Mouse (Mus musculus) hindbrain, embryonic 10.5 days (tissue): ENCODE data around the gene Hectd3. TPM values are rescaled to one million over a fixed set of nuclear protein-coding genes. Genes with fewer than 3 reads are reported as not detected.
A peak's percentile ranks its signal among the peaks of the same experiment; 100 is the strongest.

Experiments
- DNase-seq: peaks from one replicate; pipeline ENCODE4 v3.0.0-alpha.2; 2017; ENCODE audit warnings: low spot score
- H3K27ac ChIP-seq: fragments of 300-500 bp; sonication (generic); 2 replicates; pipeline ENCODE4 v1.5.1; 2016; ENCODE audit warnings: mild to moderate bottlenecking, moderate library complexity
- H3K27me3 ChIP-seq: fragments of 300-500 bp; sonication (generic); 2 replicates; pipeline ENCODE4 v1.6.1; 2016; ENCODE audit warnings: mild to moderate bottlenecking; ENCODE audit not compliant: poor library complexity, insufficient read depth, severe bottlenecking
- H3K36me3 ChIP-seq: fragments of 300-500 bp; sonication (generic); 2 replicates; pipeline ENCODE4 v1.6.1; 2016; ENCODE audit warnings: mild to moderate bottlenecking, moderate library complexity
- H3K4me1 ChIP-seq: fragments of 300-500 bp; sonication (generic); replicated peaks from 2 replicates; pipeline ENCODE4 v1.6.1; 2016; ENCODE audit warnings: mild to moderate bottlenecking
- H3K4me3 ChIP-seq: fragments of 300-500 bp; sonication (generic); 2 replicates; pipeline ENCODE4 v1.5.1; 2016; ENCODE audit warnings: mild to moderate bottlenecking, moderate library complexity
- H3K9me3 ChIP-seq: fragments of 300-500 bp; sonication (generic); 2 replicates; pipeline ENCODE4 v1.6.1; 2016; ENCODE audit warnings: mild to moderate bottlenecking, moderate library complexity
- WGBS: fragments of 180-500 bp; shearing (Covaris S2); methylation state at CpG from one replicate; pipeline ENCODE4 v1.1.7; 2016; 5-methylcytosine and 5-hydroxymethylcytosine counted together
- polyA plus RNA-seq: library from polyadenylated mRNA; unstranded; fragments of >200 nt; fragmentation: Nextera tagmentation; extraction: Ambion mirVana; gene quantifications from 2 replicates; pipeline ENCODE4 v1.2.1, GENCODE M21; 2016

Gene Hectd3
- polyA plus RNA-seq, 1 experiment from 2014 or later: 15.4 TPM

GRCm38 (mm10) chr4:117031105-117031504 lies 36.0 kb downstream of the Hectd3 start:
- H3K4me3 ChIP-seq: no peak overlapping the region
- H3K9me3 ChIP-seq: no peaks in the 10 kb centered on the region
- peaks cover 57% of the 10 kb centered on the region for H3K36me3 ChIP-seq
- H3K4me1 ChIP-seq: no peaks in the 10 kb centered on the region
- no peak for DNase-seq
- WGBS: 92% methylated on average over 1 of the region's 1 CpGs
- H3K27ac ChIP-seq: no peak overlapping the region
- H3K27me3 ChIP-seq: no peaks in the 10 kb centered on the region

DNA sequence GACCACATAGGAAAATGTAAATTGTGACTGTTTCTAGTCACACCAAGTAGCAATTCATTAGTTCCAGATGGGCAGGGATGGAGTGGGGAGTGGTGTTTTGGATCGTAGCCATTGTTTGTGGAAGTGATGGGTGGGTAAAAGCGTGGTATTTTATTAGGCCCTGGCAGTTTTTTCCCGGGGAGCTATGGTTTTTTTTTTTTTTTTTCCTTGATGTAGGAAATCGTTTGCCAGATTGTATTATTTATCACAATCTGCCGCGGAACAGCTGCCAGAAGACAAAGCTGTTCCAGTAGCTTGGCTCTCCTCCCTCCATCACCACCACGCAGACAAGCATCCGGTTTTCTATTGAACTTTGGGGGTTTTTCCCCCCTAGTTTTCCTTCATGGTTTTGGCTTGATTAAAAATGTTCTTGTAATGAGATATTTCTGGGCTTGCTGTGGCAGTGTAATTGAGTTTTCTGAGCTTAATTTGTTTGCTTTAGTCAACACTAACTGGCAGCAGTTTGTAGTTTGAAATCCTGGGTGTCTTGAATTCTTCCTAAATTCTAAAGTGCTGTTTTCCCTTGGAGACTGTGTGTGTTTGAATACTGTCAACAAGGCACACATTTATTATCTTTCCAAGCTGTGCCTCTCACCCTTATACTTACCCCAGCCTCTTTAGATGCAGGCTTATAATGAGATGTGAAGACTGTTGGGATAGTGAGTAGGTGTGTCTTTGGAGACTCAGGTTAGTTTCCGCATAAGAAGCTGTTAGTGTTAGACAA lies 45.0 kb downstream of the Hectd3 start:
- H3K4me3 ChIP-seq: no peak overlapping the region
- peaks cover 14% of the 10 kb centered on the region for H3K36me3 ChIP-seq
- H3K9me3 ChIP-seq: no peaks in the 10 kb centered on the region
- peak overlapping the region; percentile 66 for H3K27ac ChIP-seq
- no peaks in the 10 kb centered on the region for H3K27me3 ChIP-seq
- 63% methylated on average over 9 of the region's 9 CpGs for WGBS
- H3K4me1 ChIP-seq: peaks cover 23% of the 10 kb centered on the region
- DNase-seq: no peak

GRCm38 (mm10) chr4:117040791-117041190 lies 45.7 kb downstream of the Hectd3 start:
- Histone ChIP-seq H3K9me3 (no peaks in the 10 kb centered on the region), H3K4me1 (peaks cover 23% of the 10 kb centered on the region), H3K27me3 (no peaks in the 10 kb centered on the region), H3K36me3 (peaks cover 14% of the 10 kb centered on the region; the same call in 1 of the 2 replicates), H3K27ac (peak overlapping the region; percentile 57), H3K4me3 (no peak overlapping the region)
- DNase-seq: no peak
- 68% methylated on average over 1 of the region's 1 CpGs for WGBS

- no peaks in the 10 kb centered on the region for H3K27me3 ChIP-seq
- H3K9me3 ChIP-seq: no peaks in the 10 kb centered on the region
- 69% methylated on average over 4 of the region's 4 CpGs for WGBS
- peaks cover 19% of the 10 kb centered on the region; the same call in 1 of the 2 replicates for H3K36me3 ChIP-seq
- peaks cover 23% of the 10 kb centered on the region for H3K4me1 ChIP-seq
- DNase-seq: no peak
- no peak overlapping the region for H3K4me3 ChIP-seq
- H3K27ac ChIP-seq: peak overlapping the region; percentile 67
Measured at GRCm38 (mm10) chr4:117041283-117041721, 46.2 kb downstream of the Hectd3 start.

DNA sequence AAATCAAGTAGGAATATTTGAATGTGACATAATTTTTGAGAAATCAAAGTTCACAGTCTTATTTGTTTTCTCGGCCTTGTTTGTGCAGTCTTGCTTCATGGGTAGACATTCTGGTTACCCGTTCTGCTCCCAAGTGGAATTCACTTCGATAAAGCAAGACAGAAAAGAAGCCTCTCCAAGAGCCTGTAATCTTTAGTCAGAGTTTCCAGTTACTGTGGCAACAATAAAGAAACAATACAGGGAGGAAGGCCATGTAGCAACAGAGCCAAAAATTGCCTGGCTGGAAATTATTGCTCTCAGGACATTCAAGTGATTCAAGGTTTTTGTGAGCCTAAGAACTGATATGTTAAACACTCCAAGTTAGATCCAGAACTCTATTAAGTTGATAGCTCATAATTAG lies 53.7 kb downstream of the Hectd3 start:
- no peaks in the 10 kb centered on the region for H3K4me1 ChIP-seq
- DNase-seq: no peak
- no peaks in the 10 kb centered on the region for H3K27me3 ChIP-seq
- H3K9me3 ChIP-seq: no peaks in the 10 kb centered on the region
- H3K36me3 ChIP-seq: peaks cover 64% of the 10 kb centered on the region
- 91% methylated on average over 3 of the region's 3 CpGs for WGBS
- H3K4me3 ChIP-seq: no peak overlapping the region
- H3K27ac ChIP-seq: no peak overlapping the region

GRCm38 (mm10) chr4:117049485-117049884 lies 54.4 kb downstream of the Hectd3 start:
- no peaks in the 10 kb centered on the region for H3K9me3 ChIP-seq
- H3K4me3 ChIP-seq: no peak overlapping the region
- H3K27ac ChIP-seq: no peak overlapping the region
- H3K27me3 ChIP-seq: no peaks in the 10 kb centered on the region
- DNase-seq: no peak
- WGBS: 93% methylated on average over 1 of the region's 1 CpGs
- H3K4me1 ChIP-seq: no peaks in the 10 kb centered on the region
- peaks cover 69% of the 10 kb centered on the region for H3K36me3 ChIP-seq

- WGBS: 94% methylated on average over 4 of the region's 4 CpGs
- no peaks in the 10 kb centered on the region for H3K9me3 ChIP-seq
Measured at GRCm38 (mm10) chr4:117052626-117053025, 57.5 kb downstream of the Hectd3 start.

GRCm38 (mm10) chr4:117053956-117054355 lies 58.8 kb downstream of the Hectd3 start:
- H3K9me3 ChIP-seq: no peaks in the 10 kb centered on the region
- DNase-seq: no peak
- H3K4me1 ChIP-seq: peaks cover 8% of the 10 kb centered on the region; the same call in 1 of the 2 replicates
- no peak overlapping the region for H3K4me3 ChIP-seq
- 91% methylated on average over 4 of the region's 4 CpGs for WGBS
- H3K27me3 ChIP-seq: no peaks in the 10 kb centered on the region
- H3K36me3 ChIP-seq: peaks cover 52% of the 10 kb centered on the region
- H3K27ac ChIP-seq: no peak overlapping the region

More at GRCm38 (mm10) chr4:117052626-117053025, 57.5 kb downstream of the Hectd3 start:
- DNase-seq: no peak
- H3K36me3 ChIP-seq: peaks cover 51% of the 10 kb centered on the region
- peaks cover 8% of the 10 kb centered on the region; the same call in 1 of the 2 replicates for H3K4me1 ChIP-seq
- no peak overlapping the region for H3K27ac ChIP-seq
- H3K4me3 ChIP-seq: no peak overlapping the region
- no peaks in the 10 kb centered on the region for H3K27me3 ChIP-seq

Other genes starting within 250 kb of the Hectd3 start
- gene Toe1, start 187.7 kb upstream of the Hectd3 start, polyA plus RNA-seq: 39.7 and 39.8 TPM in 2 replicates
- gene Mutyh, start 187.6 kb upstream of the Hectd3 start, polyA plus RNA-seq: 23.1 and 28.2 TPM in 2 replicates
- gene Hpdl, start 173.6 kb upstream of the Hectd3 start, polyA plus RNA-seq: 1.1 and 1.3 TPM in 2 replicates
- gene Zswim5, start 117.9 kb upstream of the Hectd3 start, polyA plus RNA-seq: 6.1 and 7.6 TPM in 2 replicates
- gene Urod, start 904 bp upstream of the Hectd3 start, polyA plus RNA-seq: 106 and 115 TPM in 2 replicates
- 49.1 and 56.2 TPM in 2 replicates for gene Eif2b3, start 24.1 kb downstream of the Hectd3 start, polyA plus RNA-seq
- 5.8 and 6.9 TPM in 2 replicates for gene Ptch2, start 100.8 kb downstream of the Hectd3 start, polyA plus RNA-seq
- gene Btbd19, start 130.4 kb downstream of the Hectd3 start, polyA plus RNA-seq: 4.4 and 4.8 TPM in 2 replicates
- gene Tctex1d4, start 131.5 kb downstream of the Hectd3 start, polyA plus RNA-seq: 0.71 TPM in 1 of 2 replicates, not detected in the other
- 41.8 and 58.6 TPM in 2 replicates for gene Plk3, start 138.6 kb downstream of the Hectd3 start, polyA plus RNA-seq
- gene Rps8, start 160.9 kb downstream of the Hectd3 start, polyA plus RNA-seq: 660 and 807 TPM in 2 replicates
- 76.6 and 99.4 TPM in 2 replicates for gene Kif2c, start 187.3 kb downstream of the Hectd3 start, polyA plus RNA-seq